Mouse (Mus musculus) forebrain, embryonic 14.5 days (tissue): ENCODE results near the gene St14. TPM values are rescaled to one million over a fixed set of nuclear protein-coding genes. Genes with fewer than 3 reads are reported as not detected.

Experiments used
- ATAC-seq: fragments of 200-750 bp; cut with Nextera tagmentation; 2 replicates; pipeline ENCODE4 v1.8.0; 2017; ENCODE audit warnings: mild to moderate bottlenecking, moderate library complexity
- DNase-seq: peaks from one replicate; pipeline ENCODE4 v3.0.0-alpha.2; 2015; ENCODE audit warnings: low spot score
- H3K27ac ChIP-seq: fragments of 300-500 bp; sonication (generic); 2 replicates; pipeline ENCODE4 v1.5.1; 2014; ENCODE audit warnings: low read depth, mild to moderate bottlenecking, control low read depth, low read length, moderate library complexity
- H3K27me3 ChIP-seq: fragments of 300-500 bp; sonication (generic); replicated peaks from 2 replicates; pipeline ENCODE4 v1.6.1; 2014; ENCODE audit warnings: low read length, control low read depth, mixed read lengths; ENCODE audit not compliant: control insufficient read depth, insufficient read depth
- H3K36me3 ChIP-seq: fragments of 300-500 bp; sonication (generic); 2 replicates; pipeline ENCODE4 v1.6.1; 2014; ENCODE audit warnings: low read length, control low read depth; ENCODE audit not compliant: control insufficient read depth, insufficient read depth
- H3K4me1 ChIP-seq: fragments of 300-500 bp; sonication (generic); 2 replicates; pipeline ENCODE4 v1.6.1; 2014; ENCODE audit warnings: antibody characterized with exemption, low read length, control low read depth; ENCODE audit not compliant: control insufficient read depth, insufficient read depth
- H3K4me2 ChIP-seq: fragments of 300-500 bp; sonication (generic); 2 replicates; pipeline ENCODE4 v1.6.1; 2014; ENCODE audit warnings: mild to moderate bottlenecking, control low read depth, low read length
- H3K4me3 ChIP-seq: fragments of 300-500 bp; sonication (generic); 2 replicates; pipeline ENCODE4 v1.5.1; 2014; ENCODE audit warnings: low read depth, low read length, control low read depth
- H3K9ac ChIP-seq: fragments of 300-500 bp; sonication (generic); 2 replicates; pipeline ENCODE4 v1.6.1; 2014; ENCODE audit warnings: mild to moderate bottlenecking, low read length, control low read depth, moderate library complexity
- H3K9me3 ChIP-seq: fragments of 300-500 bp; sonication (generic); replicated peaks from 2 replicates; pipeline ENCODE4 v1.6.1; 2016; ENCODE audit warnings: low read length, control low read depth, mixed read lengths; ENCODE audit not compliant: control insufficient read depth
- whole genome bisulfite sequencing: fragments of 180-500 bp; shearing (Covaris S2); extraction: QIAGEN DNeasy Blood & Tissue Kit; methylation state at CpG from one replicate; pipeline ENCODE4 v1.1.7; 2014; 5-methylcytosine and 5-hydroxymethylcytosine counted together
- polyA plus RNA-seq: library from polyadenylated mRNA; unstranded; fragments of >200 nt; fragmentation: Nextera tagmentation; extraction: Ambion mirVana; gene quantifications from 2 replicates; pipeline ENCODE4 v1.2.1, GENCODE M21; 2014

Gene St14
- polyA plus RNA-seq, 1 experiment from 2014 or later = 0.18 TPM

- Histone ChIP-seq H3K27ac (no peak overlapping the region), H3K27me3 (no peaks in the 10 kb centered on the region), H3K4me3 (no peak overlapping the region), H3K4me2 (no peak overlapping the region), H3K4me1 (no peaks in the 10 kb centered on the region; the same call in 1 of the 2 replicates), H3K36me3 (no peaks in the 10 kb centered on the region), H3K9ac (no peak overlapping the region), H3K9me3 (no peaks in the 10 kb centered on the region)
- WGBS = 44% methylated on average over 11 of the region's 11 CpGs
- ATAC-seq (no peak), DNase-seq (no peak)
Observed at GRCm38 (mm10) chr9:31118520-31119298, 12.9 kb downstream of the St14 start.

GRCm38 (mm10) chr9:31117488-31117887 is 14.2 kb downstream of the St14 start:
- ATAC-seq = no peak
- WGBS = 87% methylated on average over 6 of the region's 6 CpGs
- DNase-seq = no peak
- Histone ChIP-seq H3K36me3 (no peaks in the 10 kb centered on the region), H3K4me3 (no peak overlapping the region), H3K4me2 (no peak overlapping the region), H3K27ac (no peak overlapping the region), H3K27me3 (no peaks in the 10 kb centered on the region), H3K9me3 (no peaks in the 10 kb centered on the region), H3K4me1 (no peaks in the 10 kb centered on the region; the same call in 1 of the 2 replicates), H3K9ac (no peak overlapping the region)

GRCm38 (mm10) chr9:31117088-31117487 is 14.6 kb downstream of the St14 start:
- no peak overlapping the region for H3K9ac ChIP-seq
- DNase-seq (no peak), ATAC-seq (no peak)
- 94% methylated on average over 11 of the region's 11 CpGs for WGBS
- no peak overlapping the region for H3K4me2 ChIP-seq
- no peaks in the 10 kb centered on the region; the same call in 1 of the 2 replicates for H3K4me1 ChIP-seq
- H3K27me3 ChIP-seq = no peaks in the 10 kb centered on the region
- H3K36me3 ChIP-seq = no peaks in the 10 kb centered on the region
- no peaks in the 10 kb centered on the region for H3K9me3 ChIP-seq
- H3K4me3 ChIP-seq = no peak overlapping the region
- no peak overlapping the region for H3K27ac ChIP-seq

GRCm38 (mm10) chr9:31115586-31115985 is 16.1 kb downstream of the St14 start:
- no peak overlapping the region for H3K27ac ChIP-seq
- no peaks in the 10 kb centered on the region; the same call in 1 of the 2 replicates for H3K4me1 ChIP-seq
- no peaks in the 10 kb centered on the region for H3K27me3 ChIP-seq
- H3K4me3 ChIP-seq = no peak overlapping the region
- DNase-seq (peak; percentile 63), ATAC-seq (no peak)
- no peaks in the 10 kb centered on the region for H3K36me3 ChIP-seq
- no peaks in the 10 kb centered on the region for H3K9me3 ChIP-seq
- H3K4me2 ChIP-seq = no peak overlapping the region
- no peak overlapping the region for H3K9ac ChIP-seq

GRCm38 (mm10) chr9:31108464-31108863 is 23.2 kb downstream of the St14 start:
- DNase-seq (no peak), ATAC-seq (no peak)
- H3K27ac ChIP-seq = no peak overlapping the region
- no peak overlapping the region for H3K4me3 ChIP-seq
- 95% methylated on average over 8 of the region's 8 CpGs for WGBS
- no peak overlapping the region for H3K4me2 ChIP-seq
- no peak overlapping the region for H3K9ac ChIP-seq
- no peaks in the 10 kb centered on the region for H3K9me3 ChIP-seq
- no peaks in the 10 kb centered on the region for H3K27me3 ChIP-seq
- H3K36me3 ChIP-seq = no peaks in the 10 kb centered on the region
- no peaks in the 10 kb centered on the region for H3K4me1 ChIP-seq

- Histone ChIP-seq H3K4me3 (no peak overlapping the region), H3K9me3 (no peaks in the 10 kb centered on the region), H3K36me3 (no peaks in the 10 kb centered on the region), H3K27me3 (no peaks in the 10 kb centered on the region), H3K27ac (no peak overlapping the region), H3K4me1 (no peaks in the 10 kb centered on the region), H3K9ac (no peak overlapping the region), H3K4me2 (no peak overlapping the region)
- DNase-seq = no peak
- ATAC-seq = no peak
- WGBS = 74% methylated on average over 6 of the region's 6 CpGs
Observed at GRCm38 (mm10) chr9:31098118-31098517, 33.5 kb downstream of the St14 start.

- DNase-seq (no peak), ATAC-seq (no peak)
- Histone ChIP-seq H3K9me3 (no peaks in the 10 kb centered on the region), H3K9ac (no peak overlapping the region), H3K36me3 (no peaks in the 10 kb centered on the region), H3K4me1 (no peaks in the 10 kb centered on the region), H3K4me2 (no peak overlapping the region), H3K27ac (no peak overlapping the region), H3K4me3 (no peak overlapping the region), H3K27me3 (no peaks in the 10 kb centered on the region)
- WGBS = 86% methylated on average over 20 of the region's 20 CpGs
Observed at GRCm38 (mm10) chr9:31097088-31098082, 34.3 kb downstream of the St14 start.

- Histone ChIP-seq H3K4me3 (no peak overlapping the region), H3K9ac (no peak overlapping the region), H3K4me2 (no peak overlapping the region), H3K27ac (no peak overlapping the region), H3K4me1 (no peaks in the 10 kb centered on the region), H3K9me3 (no peaks in the 10 kb centered on the region), H3K27me3 (no peaks in the 10 kb centered on the region), H3K36me3 (no peaks in the 10 kb centered on the region)
- ATAC-seq (no peak), DNase-seq (no peak)
- whole genome bisulfite sequencing = 93% methylated on average over 10 of the region's 10 CpGs
Observed at GRCm38 (mm10) chr9:31092833-31093195, 38.8 kb downstream of the St14 start.
